Mouse (Mus musculus) thymus, postnatal 25 days (tissue): ENCODE data around the gene Sfswap.

ENCODE experiments used
- DNase-seq: peaks from one replicate; pipeline ENCODE4 v3.0.0; 2022

Sfswap gene

GRCm38 (mm10) chr5:129533731-129534130 is 32.7 kb downstream of the Sfswap start:
- no peak for DNase-seq

GRCm38 (mm10) chr5:129534500-129534899 is 33.5 kb downstream of the Sfswap start:
- no peak for DNase-seq

GRCm38 (mm10) chr5:129535021-129535420 is 34.0 kb downstream of the Sfswap start:
- no peak for DNase-seq

- DNase-seq, result no peak
Measured at GRCm38 (mm10) chr5:129535431-129535830, 34.4 kb downstream of the Sfswap start.

- no peak for DNase-seq
Measured at GRCm38 (mm10) chr5:129538826-129539225, 37.8 kb downstream of the Sfswap start.

- no peak for DNase-seq
Measured at GRCm38 (mm10) chr5:129542236-129542635, 41.2 kb downstream of the Sfswap start.

GRCm38 (mm10) chr5:129545787-129546186 is 44.8 kb downstream of the Sfswap start:
- DNase-seq, result no peak

- no peak for DNase-seq
Measured at GRCm38 (mm10) chr5:129549716-129550115, 48.7 kb downstream of the Sfswap start.

GRCm38 (mm10) chr5:129550790-129551189 is 49.8 kb downstream of the Sfswap start:
- DNase-seq, result no peak

DNA sequence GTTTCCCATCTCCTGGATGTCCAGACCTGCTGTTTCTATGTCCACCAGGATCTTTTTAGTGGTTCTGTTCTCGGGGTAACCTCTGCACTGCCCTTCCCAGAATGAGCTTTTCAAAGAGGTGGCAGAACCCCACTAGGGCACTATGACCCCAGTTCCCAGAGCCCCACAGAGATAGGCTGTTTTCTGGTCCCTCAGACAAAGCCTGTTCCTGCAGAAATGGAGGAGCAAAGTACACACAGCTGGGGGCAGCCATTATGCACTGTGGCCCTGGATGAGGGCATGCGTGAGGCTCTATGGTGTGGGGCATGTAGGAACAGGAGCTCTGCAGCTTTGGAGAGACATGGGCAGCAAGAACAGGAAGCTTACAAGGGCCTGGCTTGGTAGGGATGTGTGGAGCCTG is 51.0 kb downstream of the Sfswap start:
- DNase-seq, result no peak

DNA sequence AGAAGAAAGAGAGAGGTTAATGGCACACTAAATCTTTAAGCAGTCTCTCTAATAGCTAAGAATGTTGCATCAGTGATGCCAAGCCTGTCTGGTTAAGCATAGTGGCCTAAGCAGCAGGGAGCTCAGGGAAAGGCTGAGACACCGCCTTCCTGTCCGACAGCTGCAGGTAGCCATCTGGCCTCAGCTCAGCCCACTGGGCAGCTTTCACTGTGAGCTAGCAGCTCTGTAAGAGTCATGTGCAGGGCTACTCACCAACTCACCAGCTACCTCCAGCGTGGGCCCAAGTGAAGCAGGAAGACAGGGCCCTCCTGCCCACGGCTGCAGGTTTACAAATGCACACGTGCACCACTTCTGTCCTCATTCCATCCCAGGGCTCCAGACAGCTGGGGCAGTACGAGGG is 52.6 kb downstream of the Sfswap start:
- no peak for DNase-seq

- no peak for DNase-seq
Measured at GRCm38 (mm10) chr5:129558591-129558990, 57.6 kb downstream of the Sfswap start.

GRCm38 (mm10) chr5:129559283-129559682 is 58.3 kb downstream of the Sfswap start:
- no peak for DNase-seq

GRCm38 (mm10) chr5:129562342-129562741 is 61.3 kb downstream of the Sfswap start:
- DNase-seq, result no peak

DNA sequence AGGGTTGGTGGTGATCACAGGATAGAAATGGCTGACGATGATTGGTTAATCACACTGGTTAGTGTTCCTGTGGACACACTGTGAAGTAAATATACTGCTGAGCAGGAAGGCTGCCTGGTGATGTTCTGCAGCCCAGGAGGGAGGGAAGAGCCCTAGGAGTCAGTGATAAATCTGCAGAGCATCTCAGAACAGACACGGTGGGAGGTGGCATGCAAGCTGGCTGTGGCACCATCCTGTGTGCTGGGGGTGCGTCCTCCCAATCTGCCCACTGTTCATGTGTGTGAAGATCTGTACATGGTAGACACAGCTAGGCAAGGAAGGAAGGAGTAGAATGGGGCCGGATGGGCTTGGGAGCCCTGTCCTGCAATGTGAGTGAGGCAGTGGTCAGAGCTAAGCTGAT is 67.6 kb downstream of the Sfswap start:
- no peak for DNase-seq

DNA sequence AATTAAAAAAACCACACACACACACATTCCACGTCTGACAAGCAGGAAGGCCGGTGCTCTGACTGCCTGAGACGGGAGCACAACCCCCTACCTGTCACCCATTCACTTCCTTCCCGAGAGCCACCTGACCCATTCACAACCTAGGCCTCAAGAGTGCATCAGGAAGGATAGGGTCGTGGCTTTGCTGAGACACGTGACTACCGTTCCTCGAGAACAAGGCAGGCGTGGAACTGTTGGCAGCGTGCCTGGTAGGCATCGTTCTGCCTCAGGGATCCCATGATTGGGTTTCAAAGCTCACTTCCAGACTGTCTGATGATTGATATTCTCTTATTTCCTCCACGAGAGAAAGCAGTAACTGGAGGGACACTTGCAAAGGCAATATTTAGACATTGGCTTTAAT is 77.2 kb downstream of the Sfswap start:
- DNase-seq, result no peak

- no peak for DNase-seq
Measured at GRCm38 (mm10) chr5:129580046-129580445, 79.0 kb downstream of the Sfswap start.

DNA sequence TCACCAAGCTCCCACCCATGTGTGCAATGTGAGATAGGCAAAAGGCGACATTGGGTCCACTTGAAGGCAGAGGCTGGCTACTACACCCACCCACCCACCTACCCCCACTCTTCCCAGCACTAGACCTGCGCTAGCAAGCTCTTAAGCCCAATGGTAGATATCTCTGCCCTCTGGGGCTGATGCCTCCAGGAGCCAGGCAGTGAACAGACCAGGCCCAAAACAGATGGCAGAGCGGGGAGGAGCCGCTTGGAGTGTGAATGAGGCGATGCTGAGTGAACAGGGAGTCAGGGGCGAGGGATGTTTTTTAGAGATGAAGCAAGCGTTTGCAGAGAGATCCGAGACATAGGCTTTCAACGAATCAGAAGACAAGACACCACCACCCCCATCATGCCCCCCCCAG is 79.6 kb downstream of the Sfswap start:
- DNase-seq, result no peak

GRCm38 (mm10) chr5:129581015-129581414 is 80.0 kb downstream of the Sfswap start:
- no peak for DNase-seq

DNA sequence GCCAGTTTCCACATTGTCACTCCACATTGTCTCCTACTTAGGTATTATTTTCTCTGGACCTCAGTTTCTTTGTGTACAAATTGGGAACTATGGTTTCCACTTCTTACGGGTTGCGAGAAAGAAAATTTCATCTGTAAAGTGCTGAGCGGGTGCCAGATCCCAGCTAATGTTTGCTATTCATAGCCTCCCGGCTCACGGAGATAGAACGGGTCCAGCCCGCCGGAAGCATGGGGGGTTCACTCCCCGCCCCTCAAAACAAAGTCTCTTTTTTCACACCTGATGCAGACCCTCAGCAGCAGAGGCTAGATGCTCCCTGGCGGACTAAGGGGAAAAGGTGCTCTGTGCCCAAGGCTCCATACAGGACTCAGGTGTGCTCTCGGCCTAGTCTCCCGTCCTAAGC is 82.3 kb downstream of the Sfswap start:
- no peak for DNase-seq

- DNase-seq, result peak; percentile 91
Measured at GRCm38 (mm10) chr5:129583761-129584582, 83.0 kb downstream of the Sfswap start, which contains the start of gene Mmp17. Gene Mmp17, plus strand, starts transcription at chr5:129584169.

- peak; percentile 55 for DNase-seq
Measured at GRCm38 (mm10) chr5:129584583-129585541, 83.8 kb downstream of the Sfswap start.

GRCm38 (mm10) chr5:129586016-129586415 is 85.0 kb downstream of the Sfswap start:
- DNase-seq, result peak; percentile 93

GRCm38 (mm10) chr5:129586471-129586870 is 85.5 kb downstream of the Sfswap start:
- no peak for DNase-seq
